In genomic region chr13:103199823-103200660, GRCm38 (mm10) we compare ENCODE assay signal across 23 mouse cellular contexts.
DNase-seq lines count a peak whose midpoint lies in the region; TF ChIP-seq lines count a peak whose summit lies in the region.
"Had no signal": no experiment of that assay in that cellular context is flagged by ENCODE, and none has a peak within 500 bp of the region (broad histone marks: within the 10 kb centered on the region; RNA-seq: fewer than 3 reads in every experiment).

No protein-coding gene starts in this region.

- H3K36me3 ChIP-seq in myocyte (ENCODE audit: control insufficient read depth, insufficient read depth), result no peaks in the 10 kb centered on the region
- H3K36me3 ChIP-seq: embryonic facial prominence, embryonic 12.5 days; heart, embryonic 13.5 days; liver, embryonic 12.5 days; midbrain, embryonic 13.5 days had no signal

- peak overlapping the region; percentile 31 for H3K4me2 ChIP-seq in myocyte (ENCODE audit: low read depth)
- H3K4me2 ChIP-seq: embryonic facial prominence, embryonic 12.5 days; heart, embryonic 13.5 days; hindbrain, embryonic 14.5 days; liver, embryonic 12.5 days; midbrain, embryonic 13.5 days had no signal

- no peak overlapping the region for H3K4me3 ChIP-seq in myocyte
- H3K4me3 ChIP-seq: embryonic facial prominence, embryonic 12.5 days; heart, embryonic 13.5 days; liver, embryonic 12.5 days; midbrain, embryonic 13.5 days had no signal

- no peaks in the 10 kb centered on the region for H3K27me3 ChIP-seq in myocyte (ENCODE audit: control insufficient read depth, insufficient read depth, insufficient read length)
- H3K27me3 ChIP-seq: CH12.LX; embryonic facial prominence, embryonic 12.5 days; heart, embryonic 13.5 days; liver, embryonic 12.5 days; midbrain, embryonic 13.5 days had no signal

- H3K79me2 ChIP-seq in myocyte (ENCODE audit: control insufficient read depth, insufficient read depth), result peaks cover 42% of the 10 kb centered on the region

- intact Hi-C loops in left cerebral cortex, postnatal 4 days (cut with DNase I), result no loop called here

- no peak overlapping the region for H3ac ChIP-seq in myocyte (ENCODE audit: control insufficient read depth, insufficient read length)

- TF ChIP-seq POLR2A in myocyte (IDR thresholded peaks at IDR 0.05; ENCODE audit: insufficient read length, low read depth), result no peak

- peak; percentile 36 for DNase-seq in left cerebral cortex, adult 11 months (ENCODE audit: low spot score)
- no peak for DNase-seq in left cerebral cortex, postnatal 4 days
- peak; percentile 21 for DNase-seq in 3T3-L1 (ENCODE audit: low read depth, low spot score)
- DNase-seq in brain, adult 2 months (ENCODE audit: low read depth, low spot score), result peak; percentile 81
- DNase-seq in cerebellum, adult 11-12 months, result no peak
- DNase-seq: adrenal gland, adult 8-10 months; cerebellum, adult 9-10 months; cerebellum, postnatal 36 days; embryo, embryonic 11 days; gastrocnemius, postnatal 14 days; heart, postnatal 10 days; kidney, adult 9 months; kidney, postnatal 10 days; lung, adult 18-20 months; thymus, adult 2 months; thymus, postnatal 4 days had no signal

TF ChIP-seq in myocyte, 11 proteins besides CTCF, POLR2A, EP300 and RAD21:
- TF ChIP-seq TCF3 (IDR thresholded peaks at IDR 0.05; ENCODE audit: insufficient read length, low read depth), result no peak
- TF ChIP-seq MYOD1 (IDR thresholded peaks at IDR 0.05; ENCODE audit: control insufficient read depth in 1 of 3, insufficient read length in 2 of 3, low read depth in 2 of 3), result no peak
- TF ChIP-seq POLR2AphosphoS2 (IDR thresholded peaks at IDR 0.05; ENCODE audit: insufficient read length, low read depth), result no peak
- TF ChIP-seq E2F4 (IDR thresholded peaks at IDR 0.05; ENCODE audit: insufficient read depth), result no peak
- no peak for TF ChIP-seq SRF (IDR thresholded peaks at IDR 0.05; ENCODE audit: control insufficient read depth, insufficient read length, low read depth)
- TF ChIP-seq CEBPB (IDR thresholded peaks at IDR 0.05; ENCODE audit: insufficient read depth, poor library complexity, severe bottlenecking), result no peak

Comparison
In these comparisons a context has a peak if more than half of its experiments do, and no peak if none do; other contexts are left out.
1. DNase-seq: peak in left cerebral cortex, adult 11 months (single experiment), 3T3-L1 (single experiment) and brain, adult 2 months (single experiment); none in left cerebral cortex, postnatal 4 days (single experiment) and cerebellum, adult 11-12 months (single experiment).